Mouse (Mus musculus) retina, embryonic 14.5 days (tissue): ENCODE results near the gene Hspb1.

Source experiments
- DNase-seq: peaks from one replicate; pipeline ENCODE4 v3.0.0-alpha.2; 2015; ENCODE audit warnings: low spot score

Hspb1 gene

GRCm38 (mm10) chr5:135888405-135889215 is 891 bp downstream of the Hspb1 start:
- no peak for DNase-seq

GRCm38 (mm10) chr5:135890323-135890722 is 2.6 kb downstream of the Hspb1 start:
- no peak for DNase-seq

- DNase-seq = no peak
Observed at GRCm38 (mm10) chr5:135890920-135891319, 3.2 kb downstream of the Hspb1 start.

GRCm38 (mm10) chr5:135892589-135893351 is 5.1 kb downstream of the Hspb1 start:
- DNase-seq = no peak

- no peak for DNase-seq
Observed at GRCm38 (mm10) chr5:135894958-135895357, 7.2 kb downstream of the Hspb1 start.

GRCm38 (mm10) chr5:135898028-135898427 is 10.3 kb downstream of the Hspb1 start:
- DNase-seq = peak; percentile 81

GRCm38 (mm10) chr5:135898995-135899394 is 11.3 kb downstream of the Hspb1 start:
- DNase-seq = no peak

- DNase-seq = no peak
Observed at GRCm38 (mm10) chr5:135899833-135900232, 12.1 kb downstream of the Hspb1 start.

GRCm38 (mm10) chr5:135900701-135901100 is 13.0 kb downstream of the Hspb1 start:
- no peak for DNase-seq

GRCm38 (mm10) chr5:135901354-135902095 is 13.8 kb downstream of the Hspb1 start:
- DNase-seq = no peak

GRCm38 (mm10) chr5:135903058-135903457 is 15.3 kb downstream of the Hspb1 start:
- DNase-seq = no peak

GRCm38 (mm10) chr5:135903551-135904151 is 15.9 kb downstream of the Hspb1 start:
- peak; percentile 92 for DNase-seq

GRCm38 (mm10) chr5:135904259-135904658 is 16.5 kb downstream of the Hspb1 start:
- no peak for DNase-seq

- DNase-seq = no peak
Observed at GRCm38 (mm10) chr5:135905320-135906225, 17.9 kb downstream of the Hspb1 start.

- no peak for DNase-seq
Observed at GRCm38 (mm10) chr5:135906846-135907245, 19.1 kb downstream of the Hspb1 start.

- DNase-seq = no peak
Observed at GRCm38 (mm10) chr5:135907256-135907655, 19.5 kb downstream of the Hspb1 start.

- no peak for DNase-seq
Observed at GRCm38 (mm10) chr5:135908185-135908584, 20.5 kb downstream of the Hspb1 start.

GRCm38 (mm10) chr5:135908989-135909388 is 21.3 kb downstream of the Hspb1 start:
- no peak for DNase-seq

GRCm38 (mm10) chr5:135909646-135910045 is 21.9 kb downstream of the Hspb1 start:
- no peak for DNase-seq

GRCm38 (mm10) chr5:135910813-135911212 is 23.1 kb downstream of the Hspb1 start:
- no peak for DNase-seq

GRCm38 (mm10) chr5:135911633-135912220 is 24.0 kb downstream of the Hspb1 start:
- no peak for DNase-seq
